Mouse (Mus musculus) retina, postnatal 1 day (tissue): ENCODE results near the gene Tas2r125.
"Not testable (repeated sequence)": the region's sequence is repeated elsewhere in the genome, so short reads cannot be mapped to it uniquely, and the experiment has no call there.

Experiments
- DNase-seq: peaks from one replicate; pipeline ENCODE4 v3.0.0-alpha.2; 2012

Gene Tas2r125

GRCm38 (mm10) chr6:132909351-132909750, at the start of gene Tas2r125:
Gene Tas2r125, plus strand, starts transcription at chr6:132909651.
- DNase-seq, result no peak

GRCm38 (mm10) chr6:132867708-132868107, 41.7 kb upstream of the Tas2r125 start, which contains the start of gene Tas2r110:
Gene Tas2r110, plus strand, starts transcription at chr6:132868008.
- DNase-seq, result no peak

- DNase-seq, result no peak
These were observed 16.7 kb upstream of the Tas2r125 start, which contains the start of gene Tas2r113 for GRCm38 (mm10) chr6:132892711-132893110. Gene Tas2r113, plus strand, starts transcription at chr6:132893011.

GRCm38 (mm10) chr6:132941376-132941775, 31.9 kb downstream of the Tas2r125 start:
- DNase-seq, result not testable (repeated sequence)

- no peak for DNase-seq
These were observed 41.4 kb downstream of the Tas2r125 start, which contains the start of gene Tas2r129 for GRCm38 (mm10) chr6:132950802-132951201. Gene Tas2r129, plus strand, starts transcription at chr6:132951102.

GRCm38 (mm10) chr6:132957819-132958218, 48.4 kb downstream of the Tas2r125 start, which contains the start of gene Tas2r131:
Gene Tas2r131, minus strand, starts transcription at chr6:132957919.
- DNase-seq, result no peak
